Mouse (Mus musculus) hindbrain, embryonic 11.5 days (tissue): ENCODE measurements around the gene Tnrc6c. TPM values are rescaled to one million over a fixed set of nuclear protein-coding genes. Genes with fewer than 3 reads are reported as not detected.

Source experiments
- ATAC-seq: fragments of 200-750 bp; cut with Nextera tagmentation; 2 replicates; pipeline ENCODE4 v1.8.0; 2017; ENCODE audit warnings: mild to moderate bottlenecking, moderate TSS enrichment, moderate library complexity; ENCODE audit not compliant: low FRiP score
- DNase-seq: peaks from one replicate; pipeline ENCODE4 v3.0.0-alpha.2; 2015; ENCODE audit warnings: low spot score
- H3K27ac ChIP-seq: fragments of 300-500 bp; sonication (generic); 2 replicates; pipeline ENCODE4 v1.5.1; 2014; ENCODE audit warnings: mild to moderate bottlenecking, low read depth, low read length
- H3K27me3 ChIP-seq: fragments of 300-500 bp; sonication (generic); 2 replicates; pipeline ENCODE4 v1.6.1; 2014; ENCODE audit warnings: mild to moderate bottlenecking, low read length, moderate library complexity, mixed read lengths; ENCODE audit not compliant: control insufficient read depth, insufficient read depth
- H3K36me3 ChIP-seq: fragments of 300-500 bp; sonication (generic); 2 replicates; pipeline ENCODE4 v1.6.1; 2014; ENCODE audit warnings: mild to moderate bottlenecking, low read length, moderate library complexity, mixed read lengths; ENCODE audit not compliant: control insufficient read depth, insufficient read depth
- H3K4me1 ChIP-seq: fragments of 300-500 bp; sonication (generic); replicated peaks from 2 replicates; pipeline ENCODE4 v1.6.1; 2014; ENCODE audit warnings: low read length, mixed read lengths; ENCODE audit not compliant: control insufficient read depth, insufficient read depth
- H3K4me2 ChIP-seq: fragments of 300-500 bp; sonication (generic); replicated peaks from 2 replicates; pipeline ENCODE4 v1.6.1; 2014; ENCODE audit warnings: mild to moderate bottlenecking, low read depth, low read length
- H3K4me3 ChIP-seq: fragments of 300-500 bp; sonication (generic); 2 replicates; pipeline ENCODE4 v1.5.1; 2014; ENCODE audit warnings: low read depth, low read length
- H3K9ac ChIP-seq: fragments of 300-500 bp; sonication (generic); 2 replicates; pipeline ENCODE4 v1.6.1; 2014; ENCODE audit warnings: low read depth, low read length
- H3K9me3 ChIP-seq: fragments of 300-500 bp; sonication (generic); 2 replicates; pipeline ENCODE4 v1.6.1; 2016; ENCODE audit warnings: low read length; ENCODE audit not compliant: control insufficient read depth
- WGBS: fragments of 180-500 bp; shearing (Covaris S2); extraction: QIAGEN DNeasy Blood & Tissue Kit; methylation state at CpG from one replicate; pipeline ENCODE4 v1.1.7; 2014; 5-methylcytosine and 5-hydroxymethylcytosine counted together
- polyA plus RNA-seq: library from polyadenylated mRNA; unstranded; fragments of >200 nt; fragmentation: Nextera tagmentation; extraction: Ambion mirVana; gene quantifications from 2 replicates; pipeline ENCODE4 v1.2.1, GENCODE M21; 2014

Gene Tnrc6c
- 17.0 and 20.6 TPM in 2 replicates for polyA plus RNA-seq

DNA sequence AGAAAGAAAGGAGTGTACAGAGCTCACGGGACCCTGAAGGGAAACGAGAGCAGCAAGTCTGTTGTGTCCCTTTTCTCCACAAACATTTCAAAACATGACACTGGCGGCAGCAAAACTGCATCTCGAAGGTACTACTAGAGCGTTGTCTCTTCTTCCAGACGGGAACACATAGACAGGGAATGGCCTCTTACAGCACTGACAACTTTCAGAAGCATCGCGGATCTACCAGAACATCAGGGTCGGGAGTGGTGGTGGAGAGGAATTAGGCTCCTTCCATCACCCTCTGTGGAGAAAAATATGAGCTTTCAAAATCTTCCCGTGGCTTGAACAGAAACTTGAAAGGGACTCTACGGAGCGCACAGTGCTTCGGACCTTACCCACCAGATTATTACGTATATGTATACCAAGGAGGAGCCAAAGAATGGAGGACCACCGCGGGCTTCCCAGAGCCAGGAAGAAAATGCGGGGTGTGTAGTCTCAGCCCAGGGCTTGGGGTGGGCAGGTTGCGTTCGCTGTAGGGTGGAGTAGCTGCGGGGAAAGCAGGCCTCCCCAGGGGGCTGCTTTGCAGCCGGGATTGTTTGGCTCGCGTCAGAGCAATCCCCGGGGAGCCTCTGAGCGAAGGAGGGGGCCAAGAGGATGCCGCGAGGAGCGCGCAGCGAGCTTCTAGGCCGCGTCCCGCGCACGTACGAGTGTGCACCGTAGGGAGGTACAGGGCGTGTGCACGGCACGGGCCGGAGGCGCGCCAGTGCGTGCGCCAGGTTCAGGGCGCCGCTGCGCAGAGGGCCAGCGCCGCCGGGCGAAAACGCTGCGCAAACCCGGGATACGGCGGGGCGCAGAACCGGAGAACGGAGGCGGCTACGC is at the start of gene Tnrc6c:
Gene Tnrc6c (plus strand): TSS at position 799 of the 861 bp plus-strand sequence.
- H3K9me3 ChIP-seq, result no peaks in the 10 kb centered on the region
- peaks cover 2% of the 10 kb centered on the region; the same call in 1 of the 2 replicates for H3K4me1 ChIP-seq
- whole genome bisulfite sequencing, result 2% methylated on average over 62 of the region's 62 CpGs
- peaks cover 4% of the 10 kb centered on the region; the same call in 1 of the 2 replicates for H3K27me3 ChIP-seq
- peak within 1 kb of the TSS; percentile 96 for H3K27ac ChIP-seq
- no peaks in the 10 kb centered on the region for H3K36me3 ChIP-seq
- H3K4me3 ChIP-seq, result peak within 1 kb of the TSS; percentile 90
- ATAC-seq (peak; percentile 91), DNase-seq (peak; percentile 85)
- H3K9ac ChIP-seq, result peak within 1 kb of the TSS; percentile 97
- peak within 1 kb of the TSS; percentile 91 for H3K4me2 ChIP-seq

DNA sequence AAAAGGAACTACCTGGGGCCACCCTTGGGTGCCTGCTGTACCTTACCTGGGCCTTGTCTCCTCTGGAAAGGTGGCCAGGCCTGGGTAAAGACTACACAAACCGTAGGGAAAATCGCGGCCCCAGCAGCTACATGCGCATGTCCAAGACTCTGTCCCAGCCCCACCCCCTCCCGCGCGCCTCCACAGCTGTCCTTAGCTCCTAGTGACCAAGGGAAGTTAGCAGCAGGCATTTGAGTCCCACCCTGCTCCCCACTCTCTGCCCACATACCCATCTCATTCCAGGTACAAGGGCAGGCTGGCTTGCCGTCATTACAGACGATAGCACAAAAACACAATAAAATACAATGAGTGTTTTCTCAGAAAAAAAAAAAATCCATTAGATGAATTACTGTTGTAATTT is 48.0 kb upstream of the Tnrc6c start:
- Histone ChIP-seq H3K27me3 (no peaks in the 10 kb centered on the region), H3K9ac (no peak overlapping the region)

DNA sequence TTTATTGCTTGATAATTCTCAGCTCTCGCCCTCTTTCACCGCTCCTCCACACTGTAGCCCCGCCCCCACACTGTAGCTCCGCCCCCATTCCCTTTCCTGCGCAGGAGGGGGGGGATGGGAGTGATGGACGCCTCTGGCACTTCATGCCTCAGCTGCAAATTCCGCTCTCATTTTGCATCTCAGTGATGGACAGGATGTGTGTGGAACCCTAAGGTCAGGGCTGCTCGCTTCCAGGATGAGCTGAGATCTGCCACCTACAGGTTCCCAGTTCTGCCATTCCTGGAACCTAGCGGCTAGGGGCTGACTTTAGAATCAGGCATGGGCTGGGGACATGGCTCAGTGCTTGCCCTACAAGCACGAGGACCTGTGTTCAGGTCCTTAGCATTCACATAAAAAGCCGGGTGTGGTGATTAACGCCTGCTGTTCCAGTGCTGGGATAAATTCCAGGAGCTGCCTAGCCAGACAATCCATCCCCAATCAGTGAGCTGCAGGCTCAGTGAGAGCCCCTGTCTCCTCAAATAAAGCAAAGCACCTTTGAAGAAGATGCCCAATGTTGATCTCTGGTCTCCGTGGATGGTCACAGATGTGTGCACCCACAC is 47.4 kb upstream of the Tnrc6c start:
- Histone ChIP-seq H3K4me3 (no peak overlapping the region), H3K9me3 (no peaks in the 10 kb centered on the region), H3K36me3 (no peaks in the 10 kb centered on the region), H3K9ac (no peak overlapping the region), H3K4me2 (no peak overlapping the region), H3K27ac (0 out of 2 replicates have a peak overlapping the region, but pooled peaks have one; percentile 33), H3K4me1 (peaks cover 17% of the 10 kb centered on the region), H3K27me3 (no peaks in the 10 kb centered on the region)
- peak; percentile 81 for DNase-seq
- 10% methylated on average over 12 of the region's 13 CpGs for WGBS
- peak; percentile 45 for ATAC-seq

More for the DNA sequence above, 48.0 kb upstream of the Tnrc6c start:
- whole genome bisulfite sequencing, result 41% methylated on average over 9 of the region's 9 CpGs
- H3K27ac ChIP-seq, result no peak overlapping the region
- H3K4me1 ChIP-seq, result peaks cover 22% of the 10 kb centered on the region
- H3K36me3 ChIP-seq, result no peaks in the 10 kb centered on the region
- no peak for ATAC-seq
- H3K4me3 ChIP-seq, result no peak overlapping the region
- H3K4me2 ChIP-seq, result no peak overlapping the region
- H3K9me3 ChIP-seq, result no peaks in the 10 kb centered on the region
- no peak for DNase-seq

- ATAC-seq (no peak), DNase-seq (peak; percentile 35)
- 39% methylated on average over 9 of the region's 9 CpGs for WGBS
- Histone ChIP-seq H3K27me3 (0 out of 2 replicates have a peak, but pooled peaks cover 2% of the 10 kb centered on the region), H3K9me3 (no peaks in the 10 kb centered on the region), H3K4me2 (no peak overlapping the region), H3K36me3 (no peaks in the 10 kb centered on the region), H3K4me3 (no peak overlapping the region), H3K4me1 (peaks cover 16% of the 10 kb centered on the region), H3K9ac (peak overlapping the region; percentile 1; the same call in 1 of the 2 replicates), H3K27ac (peak overlapping the region; percentile 58; the same call in 1 of the 2 replicates)
Measured at GRCm38 (mm10) chr11:117608141-117608789, 45.8 kb upstream of the Tnrc6c start.

- Histone ChIP-seq H3K9me3 (no peaks in the 10 kb centered on the region), H3K27ac (no peak overlapping the region), H3K9ac (0 out of 2 replicates have a peak overlapping the region, but pooled peaks have one; percentile 1), H3K27me3 (0 out of 2 replicates have a peak, but pooled peaks cover 2% of the 10 kb centered on the region), H3K4me3 (no peak overlapping the region), H3K36me3 (no peaks in the 10 kb centered on the region), H3K4me2 (no peak overlapping the region), H3K4me1 (peaks cover 16% of the 10 kb centered on the region)
- 24% methylated on average over 7 of the region's 7 CpGs for WGBS
- ATAC-seq (0 out of 2 replicates have a peak, but pooled peaks have one; percentile 20), DNase-seq (no peak)
Measured at GRCm38 (mm10) chr11:117608976-117609375, 45.1 kb upstream of the Tnrc6c start.

DNA sequence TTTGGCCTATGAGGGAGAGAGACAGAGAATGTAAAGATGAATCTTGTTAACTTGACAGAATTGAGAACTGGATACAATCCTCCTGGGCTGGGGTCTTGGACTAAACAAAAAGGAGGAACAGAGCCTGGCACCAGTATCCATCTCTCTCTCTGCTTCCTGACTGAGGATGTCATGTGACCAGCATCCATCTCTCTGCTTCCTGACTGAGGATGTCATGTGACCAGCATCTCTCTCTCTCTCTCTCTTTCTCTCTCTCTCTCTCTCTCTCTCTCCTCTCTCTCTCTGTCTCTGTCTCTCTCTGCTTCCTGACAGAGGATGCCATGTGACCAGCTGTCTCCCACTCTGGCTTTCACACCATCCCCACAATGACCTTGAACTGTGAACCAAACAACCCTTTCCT is 43.5 kb upstream of the Tnrc6c start:
- no peaks in the 10 kb centered on the region for H3K9me3 ChIP-seq
- peaks cover 16% of the 10 kb centered on the region for H3K4me1 ChIP-seq
- no peak for ATAC-seq
- DNase-seq, result no peak
- H3K9ac ChIP-seq, result no peak overlapping the region
- H3K27ac ChIP-seq, result no peak overlapping the region
- no peak overlapping the region for H3K4me3 ChIP-seq
- H3K36me3 ChIP-seq, result no peaks in the 10 kb centered on the region
- no peak overlapping the region for H3K4me2 ChIP-seq
- H3K27me3 ChIP-seq, result 0 out of 2 replicates have a peak, but pooled peaks cover 2% of the 10 kb centered on the region

DNA sequence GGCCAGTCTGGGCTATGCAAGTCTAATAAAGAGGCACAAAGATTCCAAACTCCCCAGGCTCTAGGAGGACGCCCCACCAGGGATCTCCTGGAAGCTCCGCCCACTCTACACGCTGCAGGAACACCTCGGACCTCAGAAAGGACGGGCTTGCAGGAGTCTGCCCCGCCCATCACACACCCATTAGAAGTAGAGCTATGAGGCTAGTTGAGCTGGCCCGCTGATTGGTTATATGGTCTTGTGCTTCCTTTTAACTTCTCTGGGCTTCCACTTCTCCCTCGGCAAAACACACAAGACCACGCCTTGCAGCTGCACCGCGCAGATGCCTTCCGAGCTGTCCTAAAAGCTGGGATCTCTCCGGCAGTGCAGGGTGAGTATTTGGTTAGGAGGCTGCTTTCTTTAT is 43.0 kb upstream of the Tnrc6c start:
- Histone ChIP-seq H3K27me3 (0 out of 2 replicates have a peak, but pooled peaks cover 2% of the 10 kb centered on the region), H3K4me3 (0 out of 2 replicates have a peak overlapping the region, but pooled peaks have one; percentile 1), H3K36me3 (no peaks in the 10 kb centered on the region), H3K27ac (no peak overlapping the region), H3K4me2 (0 out of 2 replicates have a peak overlapping the region, but pooled peaks have one; percentile 24), H3K4me1 (peaks cover 13% of the 10 kb centered on the region), H3K9ac (no peak overlapping the region), H3K9me3 (no peaks in the 10 kb centered on the region)
- ATAC-seq (peak; percentile 33; the same call in 1 of the 2 replicates), DNase-seq (peak; percentile 40)
- WGBS, result 15% methylated on average over 13 of the region's 13 CpGs

DNA sequence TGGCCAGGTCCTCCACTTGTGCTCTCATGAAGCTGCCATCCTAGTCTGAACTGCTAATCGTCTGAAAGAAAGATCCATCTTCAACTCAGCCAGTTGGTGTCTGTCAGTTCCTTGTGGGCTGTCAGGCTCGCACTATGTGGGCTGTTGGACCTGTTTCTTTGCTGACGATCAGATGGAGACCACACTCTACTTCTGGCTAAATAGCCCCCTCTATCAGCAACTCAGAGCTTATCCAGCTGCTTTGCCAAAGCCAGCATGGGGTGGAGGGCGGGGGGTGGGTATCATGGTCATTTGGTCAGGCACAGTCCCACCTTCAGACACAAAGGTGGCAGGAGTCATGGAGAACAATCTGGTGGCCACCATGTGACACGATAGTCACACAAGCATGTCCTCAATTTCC is 42.2 kb upstream of the Tnrc6c start:
- Histone ChIP-seq H3K4me1 (peaks cover 10% of the 10 kb centered on the region; the same call in 1 of the 2 replicates), H3K4me3 (no peak overlapping the region), H3K27me3 (peaks cover 5% of the 10 kb centered on the region; the same call in 1 of the 2 replicates), H3K9ac (no peak overlapping the region), H3K27ac (no peak overlapping the region), H3K4me2 (no peak overlapping the region), H3K36me3 (no peaks in the 10 kb centered on the region), H3K9me3 (no peaks in the 10 kb centered on the region)
- ATAC-seq (no peak), DNase-seq (no peak)
- 59% methylated on average over 5 of the region's 5 CpGs for WGBS
